Mouse (Mus musculus) spleen, postnatal 14 days (tissue): ENCODE results near the gene Galnt9.

Experiments used
- DNase-seq, 2 experiments: peaks; one replicate each; pipeline ENCODE4 v3.0.0; 2021 to 2022; ENCODE audit warnings: low spot score in 2 of 2

The Galnt9 gene

GRCm38 (mm10) chr5:110582647-110583538 lies 38.7 kb downstream of the Galnt9 start:
- no peak for DNase-seq

GRCm38 (mm10) chr5:110587467-110587866 lies 43.3 kb downstream of the Galnt9 start:
- no peak for DNase-seq

- DNase-seq = no peak
Observed at GRCm38 (mm10) chr5:110589833-110590232, 45.7 kb downstream of the Galnt9 start.

GRCm38 (mm10) chr5:110594465-110594864 lies 50.3 kb downstream of the Galnt9 start:
- no peak for DNase-seq

- DNase-seq = no peak
Observed at GRCm38 (mm10) chr5:110595341-110595740, 51.2 kb downstream of the Galnt9 start.

- DNase-seq = no peak
Observed at GRCm38 (mm10) chr5:110596086-110596780, 52.1 kb downstream of the Galnt9 start.

GRCm38 (mm10) chr5:110597502-110597901 lies 53.3 kb downstream of the Galnt9 start:
- no peak for DNase-seq

GRCm38 (mm10) chr5:110598298-110599095 lies 54.3 kb downstream of the Galnt9 start:
- DNase-seq = no peak

- no peak for DNase-seq
Observed at GRCm38 (mm10) chr5:110603016-110603685, 59.0 kb downstream of the Galnt9 start.

GRCm38 (mm10) chr5:110604311-110604710 lies 60.2 kb downstream of the Galnt9 start:
- no peak for DNase-seq

GRCm38 (mm10) chr5:110605531-110606221 lies 61.5 kb downstream of the Galnt9 start:
- DNase-seq = no peak

GRCm38 (mm10) chr5:110607767-110608166 lies 63.6 kb downstream of the Galnt9 start:
- no peak for DNase-seq

- no peak for DNase-seq
Observed at GRCm38 (mm10) chr5:110608336-110608735, 64.2 kb downstream of the Galnt9 start.

- DNase-seq = no peak
Observed at GRCm38 (mm10) chr5:110608941-110609340, 64.8 kb downstream of the Galnt9 start.

- DNase-seq = no peak
Observed at GRCm38 (mm10) chr5:110609425-110609824, 65.3 kb downstream of the Galnt9 start.

GRCm38 (mm10) chr5:110609868-110610267 lies 65.7 kb downstream of the Galnt9 start:
- no peak for DNase-seq

- no peak for DNase-seq
Observed at GRCm38 (mm10) chr5:110610484-110610883, 66.3 kb downstream of the Galnt9 start.

- no peak for DNase-seq
Observed at GRCm38 (mm10) chr5:110611435-110612158, 67.4 kb downstream of the Galnt9 start.

GRCm38 (mm10) chr5:110619226-110619625 lies 75.1 kb downstream of the Galnt9 start:
- no peak for DNase-seq

- no peak for DNase-seq
Observed at GRCm38 (mm10) chr5:110624319-110624718, 80.2 kb downstream of the Galnt9 start.
